Mouse (Mus musculus): ENCODE measurements around the gene Shc4. TPM values are rescaled to one million over a fixed set of nuclear protein-coding genes. Genes with fewer than 3 reads are reported as not detected.
A peak's percentile ranks its signal among the peaks of the same experiment; 100 is the strongest.

Shc4 gene
- polyA plus RNA-seq, 1 experiment from 2014 or later, result 1.1 TPM

DNA sequence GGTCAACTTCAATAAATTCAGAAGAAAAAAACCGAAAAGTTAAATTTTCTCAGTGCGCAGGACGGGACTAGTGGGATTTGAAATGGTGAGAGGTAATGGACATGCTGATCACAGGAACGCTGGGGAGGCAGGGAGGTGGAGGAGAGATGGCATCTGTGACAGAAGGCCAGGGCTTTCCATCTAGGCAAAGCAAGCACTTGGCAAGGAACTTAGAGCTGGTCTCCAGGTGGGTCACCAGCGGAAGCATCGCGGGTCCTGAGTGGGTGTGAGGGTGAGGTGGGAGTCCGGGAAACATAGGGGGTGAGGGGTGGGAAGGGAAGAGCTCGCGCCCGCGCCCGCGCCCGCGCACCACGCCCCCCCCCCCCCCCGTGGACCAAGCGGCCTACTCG, 51.4 kb downstream of the Shc4 start:
- DNase-seq (no peak), ATAC-seq (ENCODE audit: insufficient read depth) (no peak; the same call in none of the 2 replicates)
- 10% methylated on average over 19 of the region's 20 CpGs for WGBS
- no peaks in the 10 kb centered on the region for H3K9me3 ChIP-seq (ENCODE audit: low read depth, low read length)
- peak overlapping the region; percentile 87 for H3K9ac ChIP-seq
- H3K4me2 ChIP-seq, result peak overlapping the region; percentile 73
- TF ChIP-seq CTCF (IDR thresholded peaks at IDR 0.05; ENCODE audit: low read depth), result no peak
- peak overlapping the region; percentile 94; the same call in 1 of the 2 replicates for H3K27ac ChIP-seq (ENCODE audit: low read depth)
- H3K4me1 ChIP-seq (ENCODE audit: insufficient read depth), result peaks cover 4% of the 10 kb centered on the region; the same call in 1 of the 2 replicates
- no peaks in the 10 kb centered on the region for H3K36me3 ChIP-seq (ENCODE audit: insufficient read depth)
- H3K4me3 ChIP-seq (ENCODE audit: low read depth, low read length), result peak overlapping the region; percentile 84
- H3K27me3 ChIP-seq (ENCODE audit: insufficient read depth, low read length), result no peaks in the 10 kb centered on the region

DNA sequence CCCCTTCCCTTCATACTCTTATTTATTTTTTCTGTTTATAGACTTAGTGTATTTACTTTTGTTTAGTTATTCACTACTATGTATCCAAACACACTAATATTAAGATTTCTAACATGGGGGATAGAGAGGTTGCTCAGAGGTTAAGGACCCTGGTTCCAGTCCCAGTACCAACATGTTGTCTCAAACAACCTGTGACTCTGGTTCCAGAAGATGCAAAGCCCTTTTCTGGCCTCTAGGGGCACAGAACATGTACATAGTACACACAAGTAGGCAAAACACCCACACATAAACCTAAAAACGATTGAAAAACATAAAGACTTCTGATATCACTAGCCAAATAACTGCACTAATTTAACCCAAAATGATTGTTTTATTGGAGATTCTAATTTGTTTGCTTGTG, 53.1 kb downstream of the Shc4 start:
- TF ChIP-seq CTCF (IDR thresholded peaks at IDR 0.05; ENCODE audit: low read depth), result peak; percentile 43
- H3K36me3 ChIP-seq (ENCODE audit: insufficient read depth), result no peaks in the 10 kb centered on the region
- no peaks in the 10 kb centered on the region for H3K9me3 ChIP-seq (ENCODE audit: low read depth, low read length)
- DNase-seq, result peak; percentile 35
- no peak overlapping the region for H3K9ac ChIP-seq
- no peak overlapping the region for H3K27ac ChIP-seq (ENCODE audit: low read depth)
- H3K4me3 ChIP-seq (ENCODE audit: low read depth, low read length), result no peak overlapping the region
- H3K4me1 ChIP-seq (ENCODE audit: insufficient read depth), result peaks cover 4% of the 10 kb centered on the region; the same call in 1 of the 2 replicates
- 60% methylated on average over 1 of the region's 1 CpGs for WGBS
- no peaks in the 10 kb centered on the region for H3K27me3 ChIP-seq (ENCODE audit: insufficient read depth, low read length)
- no peak for ATAC-seq (ENCODE audit: insufficient read depth)
- H3K4me2 ChIP-seq, result no peak overlapping the region

DNA sequence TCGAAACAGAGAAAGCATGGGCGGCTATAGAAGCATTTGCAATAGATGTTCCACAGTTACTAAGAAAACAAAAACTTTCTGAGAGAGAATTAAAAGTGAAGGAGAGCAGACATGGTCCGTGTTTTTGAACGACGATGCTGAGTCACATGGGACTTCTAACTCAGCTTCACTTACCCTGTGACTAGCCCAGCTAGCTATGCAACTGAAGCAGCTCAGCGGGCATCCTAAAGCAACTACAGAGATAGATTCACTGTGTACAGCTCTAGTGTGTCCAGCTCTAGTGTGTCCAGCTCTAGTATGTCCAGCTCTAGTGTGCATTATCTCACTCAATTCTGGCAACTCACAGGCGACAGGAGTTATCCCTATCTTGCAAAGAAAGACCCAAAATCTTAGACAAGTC, 56.2 kb downstream of the Shc4 start:
- no peak for ATAC-seq (ENCODE audit: insufficient read depth)
- Histone ChIP-seq H3K9me3 (ENCODE audit: low read depth, low read length) (no peaks in the 10 kb centered on the region), H3K27me3 (ENCODE audit: insufficient read depth, low read length) (no peaks in the 10 kb centered on the region), H3K36me3 (ENCODE audit: insufficient read depth) (no peaks in the 10 kb centered on the region), H3K4me2 (no peak overlapping the region), H3K4me1 (ENCODE audit: insufficient read depth) (no peaks in the 10 kb centered on the region), H3K27ac (ENCODE audit: low read depth) (no peak overlapping the region), H3K9ac (no peak overlapping the region), H3K4me3 (ENCODE audit: low read depth, low read length) (no peak overlapping the region)
- 79% methylated on average over 7 of the region's 7 CpGs for WGBS
- TF ChIP-seq CTCF (IDR thresholded peaks at IDR 0.05; ENCODE audit: low read depth), result no peak
- DNase-seq, result no peak

DNA sequence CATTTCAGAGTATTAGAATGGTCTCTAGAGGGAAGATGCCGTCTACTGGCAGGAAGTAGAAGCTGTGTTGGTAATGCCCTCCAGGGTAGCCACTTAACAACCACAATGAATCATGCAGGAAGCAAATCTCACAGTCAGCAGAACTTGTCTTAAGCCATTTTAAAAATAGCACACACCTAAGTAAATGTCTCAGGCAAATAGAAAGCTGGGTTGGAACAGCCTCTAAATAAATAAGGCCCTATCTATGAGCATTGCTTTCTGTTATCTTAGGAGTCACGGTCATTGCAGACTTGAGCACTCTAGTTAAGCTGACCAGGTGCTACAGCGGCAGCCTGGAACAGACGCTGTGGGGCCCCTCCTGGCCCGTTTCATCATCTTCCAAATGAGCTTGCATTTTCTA, 56.8 kb downstream of the Shc4 start:
- Histone ChIP-seq H3K27me3 (ENCODE audit: insufficient read depth, low read length) (no peaks in the 10 kb centered on the region), H3K27ac (ENCODE audit: low read depth) (no peak overlapping the region), H3K4me1 (ENCODE audit: insufficient read depth) (no peaks in the 10 kb centered on the region), H3K36me3 (ENCODE audit: insufficient read depth) (no peaks in the 10 kb centered on the region), H3K4me2 (no peak overlapping the region), H3K4me3 (ENCODE audit: low read depth, low read length) (no peak overlapping the region), H3K9me3 (ENCODE audit: low read depth, low read length) (no peaks in the 10 kb centered on the region), H3K9ac (no peak overlapping the region)
- ATAC-seq (ENCODE audit: insufficient read depth) (no peak), DNase-seq (no peak)
- 41% methylated on average over 5 of the region's 5 CpGs for WGBS
- TF ChIP-seq CTCF (IDR thresholded peaks at IDR 0.05; ENCODE audit: low read depth), result no peak

DNA sequence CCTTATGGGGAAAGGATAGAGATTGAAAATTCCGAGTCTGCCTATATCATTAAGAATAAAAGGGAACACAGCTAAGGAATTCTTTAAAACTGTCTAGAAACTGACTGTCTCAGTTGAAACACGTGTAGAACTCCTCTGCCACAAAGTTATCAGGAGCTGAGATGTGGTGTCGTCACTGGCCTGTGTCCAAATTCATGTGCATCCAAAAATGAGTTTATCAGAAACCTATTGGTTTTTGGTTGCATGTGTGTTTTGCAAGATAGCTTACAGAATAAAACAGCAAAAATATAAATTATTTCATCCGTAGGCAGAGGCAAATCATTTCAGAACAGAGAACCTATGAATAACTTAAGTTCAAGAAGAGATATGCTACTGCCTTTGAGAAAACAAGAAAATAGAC, 57.3 kb downstream of the Shc4 start:
- WGBS, result 66% methylated on average over 4 of the region's 4 CpGs
- ATAC-seq (ENCODE audit: insufficient read depth), result no peak

DNA sequence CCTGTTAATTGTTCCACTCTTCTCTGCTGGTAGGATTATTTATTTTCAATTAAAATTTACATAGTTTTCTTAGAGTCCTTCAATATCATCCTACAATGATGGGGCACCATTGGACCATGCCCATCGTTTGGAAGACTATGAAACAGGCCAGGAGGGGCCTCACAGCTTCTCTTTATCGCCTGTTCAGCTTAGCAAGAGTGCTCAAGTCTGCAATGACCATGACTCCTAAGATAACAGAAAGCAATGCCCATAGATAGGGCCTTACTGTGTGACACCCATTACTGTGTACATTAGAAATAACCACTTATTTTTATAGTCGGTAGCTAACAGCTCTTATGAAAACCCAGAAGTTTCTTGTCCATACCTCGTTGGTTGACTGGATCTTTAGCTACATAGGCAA, 58.0 kb downstream of the Shc4 start:
- Histone ChIP-seq H3K4me2 (no peak overlapping the region), H3K36me3 (ENCODE audit: insufficient read depth) (no peaks in the 10 kb centered on the region), H3K9me3 (ENCODE audit: low read depth, low read length) (no peaks in the 10 kb centered on the region), H3K4me1 (ENCODE audit: insufficient read depth) (peaks cover 1% of the 10 kb centered on the region; the same call in 1 of the 2 replicates), H3K4me3 (ENCODE audit: low read depth, low read length) (no peak overlapping the region), H3K9ac (no peak overlapping the region), H3K27ac (ENCODE audit: low read depth) (no peak overlapping the region), H3K27me3 (ENCODE audit: insufficient read depth, low read length) (no peaks in the 10 kb centered on the region)
- DNase-seq, result no peak
- WGBS, result 84% methylated on average over 4 of the region's 4 CpGs
- no peak for ATAC-seq (ENCODE audit: insufficient read depth)
- no peak for TF ChIP-seq CTCF (IDR thresholded peaks at IDR 0.05; ENCODE audit: low read depth)

More for the DNA sequence above, 57.3 kb downstream of the Shc4 start:
- no peak overlapping the region for H3K4me3 ChIP-seq (ENCODE audit: low read depth, low read length)
- no peak overlapping the region for H3K27ac ChIP-seq (ENCODE audit: low read depth)
- H3K4me2 ChIP-seq, result no peak overlapping the region
- H3K9me3 ChIP-seq (ENCODE audit: low read depth, low read length), result no peaks in the 10 kb centered on the region
- no peak for DNase-seq
- H3K36me3 ChIP-seq (ENCODE audit: insufficient read depth), result no peaks in the 10 kb centered on the region
- no peak for TF ChIP-seq CTCF (IDR thresholded peaks at IDR 0.05; ENCODE audit: low read depth)
- no peaks in the 10 kb centered on the region for H3K4me1 ChIP-seq (ENCODE audit: insufficient read depth)
- no peak overlapping the region for H3K9ac ChIP-seq
- H3K27me3 ChIP-seq (ENCODE audit: insufficient read depth, low read length), result no peaks in the 10 kb centered on the region

DNA sequence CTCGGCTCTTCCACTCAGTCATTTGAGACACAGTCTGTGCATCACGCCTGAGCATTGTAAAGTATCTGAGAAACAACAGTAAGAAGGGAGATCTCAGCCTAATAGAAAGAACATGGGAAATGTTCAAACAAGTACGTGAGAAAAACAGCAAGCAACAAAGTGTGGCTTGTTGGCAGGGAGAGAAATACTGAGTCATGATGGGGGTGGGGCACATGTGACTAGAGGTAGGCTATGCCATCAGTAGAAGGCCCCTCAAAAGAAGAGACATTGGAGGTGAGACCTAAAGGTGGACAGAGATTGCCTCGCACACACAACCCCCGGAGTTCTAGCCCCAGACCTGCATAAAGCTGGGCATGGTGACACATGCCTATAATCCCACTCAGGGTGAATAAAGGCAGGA, 58.7 kb downstream of the Shc4 start:
- WGBS, result 86% methylated on average over 5 of the region's 5 CpGs
- no peak for ATAC-seq (ENCODE audit: insufficient read depth)
- Histone ChIP-seq H3K4me3 (ENCODE audit: low read depth, low read length) (no peak overlapping the region), H3K4me1 (ENCODE audit: insufficient read depth) (peaks cover 4% of the 10 kb centered on the region; the same call in 1 of the 2 replicates), H3K27me3 (ENCODE audit: insufficient read depth, low read length) (no peaks in the 10 kb centered on the region), H3K27ac (ENCODE audit: low read depth) (no peak overlapping the region), H3K4me2 (no peak overlapping the region), H3K36me3 (ENCODE audit: insufficient read depth) (no peaks in the 10 kb centered on the region), H3K9me3 (ENCODE audit: low read depth, low read length) (no peaks in the 10 kb centered on the region), H3K9ac (no peak overlapping the region)
- no peak for DNase-seq
- no peak for TF ChIP-seq CTCF (IDR thresholded peaks at IDR 0.05; ENCODE audit: low read depth)

DNA sequence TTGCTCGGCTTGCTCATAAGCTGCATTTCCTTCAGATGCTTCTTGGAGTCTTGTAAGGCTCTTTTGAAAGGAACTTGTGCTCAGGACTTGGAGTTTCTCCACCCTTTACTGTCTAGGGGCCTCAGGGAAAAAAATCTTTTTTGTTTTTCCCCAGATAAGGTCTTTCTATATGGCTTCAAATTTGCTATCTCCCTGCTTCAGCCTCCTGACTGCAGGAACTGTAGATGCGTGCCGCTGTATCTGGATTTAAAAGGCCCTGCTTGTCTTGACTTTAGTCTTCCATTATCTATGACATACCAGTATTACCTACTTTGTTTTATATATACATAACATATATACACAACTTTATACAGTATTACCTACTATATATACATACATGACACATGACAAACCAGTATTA, 61.4 kb downstream of the Shc4 start:
- Histone ChIP-seq H3K9me3 (ENCODE audit: low read depth, low read length) (no peaks in the 10 kb centered on the region), H3K27ac (ENCODE audit: low read depth) (no peak overlapping the region), H3K36me3 (ENCODE audit: insufficient read depth) (no peaks in the 10 kb centered on the region), H3K4me2 (no peak overlapping the region), H3K4me3 (ENCODE audit: low read depth, low read length) (no peak overlapping the region), H3K4me1 (ENCODE audit: insufficient read depth) (peaks cover 4% of the 10 kb centered on the region; the same call in 1 of the 2 replicates), H3K9ac (no peak overlapping the region), H3K27me3 (ENCODE audit: insufficient read depth, low read length) (no peaks in the 10 kb centered on the region)
- ATAC-seq (ENCODE audit: insufficient read depth) (no peak), DNase-seq (no peak)
- WGBS, result 90% methylated on average over 3 of the region's 3 CpGs
- no peak for TF ChIP-seq CTCF (IDR thresholded peaks at IDR 0.05; ENCODE audit: low read depth)

All from lung, embryonic 14.5 days (tissue).